Mouse (Mus musculus) small intestine, adult 2 months (tissue): Measurements from ENCODE around the gene Defb25.

ENCODE experiments used
- CTCF ChIP-seq: fragments of 200-500 bp; IDR thresholded peaks from 2 replicates; pipeline ENCODE4 v1.5.1; 2012; ENCODE audit warnings: low read depth, mild to moderate bottlenecking, control low read depth, inconsistent platforms, low read length, moderate library complexity, mixed read lengths; ENCODE audit not compliant: insufficient replicate concordance, insufficient read length; ENCODE audit errors: extremely low read depth
- POLR2A ChIP-seq: fragments of 200-500 bp; IDR thresholded peaks from 2 replicates; pipeline ENCODE4 v1.6.1; 2012; ENCODE audit warnings: low read depth, mild to moderate bottlenecking, control low read depth, inconsistent platforms, low read length, moderate library complexity

DNA sequence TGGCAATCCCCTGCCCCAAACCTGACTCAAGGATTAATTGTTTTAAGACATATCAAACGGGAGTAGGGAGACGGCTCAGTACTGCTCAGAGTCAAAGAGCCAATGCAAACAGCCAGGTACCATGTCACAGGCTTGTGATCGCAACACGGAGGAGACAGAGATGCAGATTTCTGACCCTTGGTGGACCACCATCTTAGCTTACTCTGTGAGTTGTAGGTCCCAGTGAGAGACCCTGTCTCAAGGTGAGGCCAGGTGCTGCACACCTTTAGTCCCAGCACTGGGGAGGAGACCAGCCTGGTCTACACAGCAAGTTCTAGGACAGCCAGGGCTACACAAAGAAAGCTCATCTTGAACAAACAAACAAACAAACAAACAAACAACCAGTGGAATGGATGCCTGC, 14.5 kb upstream of the Defb25 start:
- TF ChIP-seq CTCF (no peak), POLR2A (no peak)
